Mouse (Mus musculus) midbrain, embryonic 16.5 days (tissue): ENCODE measurements at regions not wholly inside any gene's neighbourhood (a gene's known extent, or its start where the extent isn't known, plus 50 kb on each side); places are given as distances from the start of the nearest gene placed in this dataset.

Source experiments
- ATAC-seq: fragments of 200-750 bp; cut with Nextera tagmentation; 2 replicates; pipeline ENCODE4 v1.8.0; 2017; ENCODE audit warnings: moderate TSS enrichment
- H3K27ac ChIP-seq: fragments of 300-500 bp; sonication (generic); 2 replicates; pipeline ENCODE4 v1.5.1; 2014; ENCODE audit warnings: mild to moderate bottlenecking, low read length, mixed read lengths
- H3K27me3 ChIP-seq: fragments of 300-500 bp; sonication (generic); 2 replicates; pipeline ENCODE4 v1.6.1; 2014; ENCODE audit warnings: low read depth, low read length, mixed read lengths; ENCODE audit not compliant: control insufficient read depth, insufficient read depth
- H3K36me3 ChIP-seq: fragments of 300-500 bp; sonication (generic); 2 replicates; pipeline ENCODE4 v1.6.1; 2014; ENCODE audit warnings: mild to moderate bottlenecking, low read length, moderate library complexity, mixed read lengths; ENCODE audit not compliant: control insufficient read depth, insufficient read depth
- H3K4me1 ChIP-seq: fragments of 300-500 bp; sonication (generic); 2 replicates; pipeline ENCODE4 v1.6.1; 2014; ENCODE audit warnings: mild to moderate bottlenecking, low read length, mixed read lengths; ENCODE audit not compliant: control insufficient read depth, insufficient read depth
- H3K4me2 ChIP-seq: fragments of 300-500 bp; sonication (generic); 2 replicates; pipeline ENCODE4 v1.6.1; 2014; ENCODE audit warnings: mild to moderate bottlenecking, low read length, mixed read lengths
- H3K4me3 ChIP-seq: fragments of 300-500 bp; sonication (generic); 2 replicates; pipeline ENCODE4 v1.5.1; 2014; ENCODE audit warnings: low read depth, mild to moderate bottlenecking, low read length, moderate library complexity, mixed read lengths
- H3K9ac ChIP-seq: fragments of 300-500 bp; sonication (generic); 2 replicates; pipeline ENCODE4 v1.6.1; 2014; ENCODE audit warnings: low read depth, low read length, mixed read lengths
- H3K9me3 ChIP-seq: fragments of 300-500 bp; sonication (generic); replicated peaks from 2 replicates; pipeline ENCODE4 v1.6.1; 2014; ENCODE audit warnings: mild to moderate bottlenecking, low read length, mixed read lengths; ENCODE audit not compliant: control insufficient read depth, poor library complexity, severe bottlenecking
- WGBS: fragments of 180-500 bp; shearing (Covaris S2); extraction: QIAGEN DNeasy Blood & Tissue Kit; methylation state at CpG from one replicate; pipeline ENCODE4 v1.1.7; 2014; 5-methylcytosine and 5-hydroxymethylcytosine counted together

- Histone ChIP-seq H3K27ac (no peak overlapping the region), H3K4me1 (no peaks in the 10 kb centered on the region; the same call in 1 of the 2 replicates), H3K4me2 (no peak overlapping the region), H3K4me3 (no peak overlapping the region), H3K9ac (no peak overlapping the region), H3K9me3 (no peaks in the 10 kb centered on the region), H3K27me3 (no peaks in the 10 kb centered on the region), H3K36me3 (no peaks in the 10 kb centered on the region)
- 82% methylated on average over 5 of the region's 5 CpGs for WGBS
- ATAC-seq, result no peak
Observed at GRCm38 (mm10) chr9:41660011-41660410, 464.1 kb downstream of the Sorl1 start.

- Histone ChIP-seq H3K4me1 (no peaks in the 10 kb centered on the region; the same call in 1 of the 2 replicates), H3K36me3 (no peaks in the 10 kb centered on the region), H3K27me3 (no peaks in the 10 kb centered on the region), H3K4me3 (no peak overlapping the region), H3K9ac (no peak overlapping the region), H3K27ac (no peak overlapping the region), H3K9me3 (no peaks in the 10 kb centered on the region), H3K4me2 (no peak overlapping the region)
- ATAC-seq, result no peak
- WGBS, result 59% methylated on average over 2 of the region's 2 CpGs
Observed at GRCm38 (mm10) chr9:41631564-41632205, 470.2 kb upstream of the Ubash3b start.

- H3K27ac ChIP-seq, result no peak overlapping the region
- WGBS, result 86% methylated on average over 8 of the region's 8 CpGs
- H3K4me1 ChIP-seq, result no peaks in the 10 kb centered on the region
- H3K27me3 ChIP-seq, result no peaks in the 10 kb centered on the region
- no peak overlapping the region for H3K9ac ChIP-seq
- no peaks in the 10 kb centered on the region for H3K9me3 ChIP-seq
- H3K4me2 ChIP-seq, result no peak overlapping the region
- no peaks in the 10 kb centered on the region for H3K36me3 ChIP-seq
- H3K4me3 ChIP-seq, result no peak overlapping the region
- no peak for ATAC-seq
Observed at GRCm38 (mm10) chr9:41621341-41621740, 459.8 kb upstream of the Ubash3b start.

- no peaks in the 10 kb centered on the region for H3K27me3 ChIP-seq
- peak overlapping the region; percentile 54 for H3K9ac ChIP-seq
- 12% methylated on average over 7 of the region's 7 CpGs for WGBS
- H3K4me3 ChIP-seq, result no peak overlapping the region
- ATAC-seq, result no peak
- H3K9me3 ChIP-seq, result no peaks in the 10 kb centered on the region
- peak overlapping the region; percentile 98 for H3K27ac ChIP-seq
- peaks cover 43% of the 10 kb centered on the region for H3K4me1 ChIP-seq
- no peaks in the 10 kb centered on the region for H3K36me3 ChIP-seq
- H3K4me2 ChIP-seq, result 0 out of 2 replicates have a peak overlapping the region, but pooled peaks have one; percentile 5
Observed at GRCm38 (mm10) chr9:41614002-41614401, 452.5 kb upstream of the Ubash3b start.

- Histone ChIP-seq H3K27ac (peak overlapping the region; percentile 98), H3K9me3 (no peaks in the 10 kb centered on the region), H3K4me2 (peak overlapping the region; percentile 47), H3K36me3 (no peaks in the 10 kb centered on the region), H3K4me1 (peaks cover 43% of the 10 kb centered on the region), H3K9ac (peak overlapping the region; percentile 55), H3K27me3 (no peaks in the 10 kb centered on the region), H3K4me3 (peak overlapping the region; percentile 3; the same call in 1 of the 2 replicates)
- 5% methylated on average over 14 of the region's 14 CpGs for WGBS
- ATAC-seq, result peak; percentile 49
Observed at GRCm38 (mm10) chr9:41612802-41613550, 451.5 kb upstream of the Ubash3b start.

- under 1% methylated on average over 7 of the region's 7 CpGs for WGBS
- H3K9ac ChIP-seq, result peak overlapping the region; percentile 55
- peak; percentile 81 for ATAC-seq
- H3K27ac ChIP-seq, result peak overlapping the region; percentile 98
- H3K4me1 ChIP-seq, result peaks cover 43% of the 10 kb centered on the region
- H3K4me2 ChIP-seq, result peak overlapping the region; percentile 47
- no peaks in the 10 kb centered on the region for H3K27me3 ChIP-seq
- H3K9me3 ChIP-seq, result no peaks in the 10 kb centered on the region
- H3K36me3 ChIP-seq, result no peaks in the 10 kb centered on the region
- H3K4me3 ChIP-seq, result peak overlapping the region; percentile 3; the same call in 1 of the 2 replicates
Observed at GRCm38 (mm10) chr9:41612452-41612795, 450.9 kb upstream of the Ubash3b start.

GRCm38 (mm10) chr9:41611534-41612451 is 450.3 kb upstream of the Ubash3b start:
- 2% methylated on average over 11 of the region's 11 CpGs for WGBS
- H3K4me2 ChIP-seq, result peak overlapping the region; percentile 47

GRCm38 (mm10) chr9:41610347-41610746 is 448.9 kb upstream of the Ubash3b start:
- Histone ChIP-seq H3K4me3 (no peak overlapping the region), H3K4me2 (no peak overlapping the region)

More at GRCm38 (mm10) chr9:41611534-41612451, 450.3 kb upstream of the Ubash3b start:
- Histone ChIP-seq H3K4me3 (peak overlapping the region; percentile 5; the same call in 1 of the 2 replicates), H3K27ac (peak overlapping the region; percentile 98), H3K9ac (peak overlapping the region; percentile 55), H3K36me3 (no peaks in the 10 kb centered on the region), H3K9me3 (no peaks in the 10 kb centered on the region), H3K27me3 (no peaks in the 10 kb centered on the region), H3K4me1 (peaks cover 44% of the 10 kb centered on the region)
- ATAC-seq, result peak; percentile 94

More at GRCm38 (mm10) chr9:41610347-41610746, 448.9 kb upstream of the Ubash3b start:
- H3K36me3 ChIP-seq, result no peaks in the 10 kb centered on the region
- peak overlapping the region; percentile 98 for H3K27ac ChIP-seq
- no peaks in the 10 kb centered on the region for H3K27me3 ChIP-seq
- H3K9ac ChIP-seq, result no peak overlapping the region
- no peak for ATAC-seq
- WGBS, result 11% methylated on average over 4 of the region's 4 CpGs
- H3K4me1 ChIP-seq, result peaks cover 53% of the 10 kb centered on the region
- no peaks in the 10 kb centered on the region for H3K9me3 ChIP-seq
